Mouse (Mus musculus): ENCODE measurements around the gene Jtb.

DNA sequence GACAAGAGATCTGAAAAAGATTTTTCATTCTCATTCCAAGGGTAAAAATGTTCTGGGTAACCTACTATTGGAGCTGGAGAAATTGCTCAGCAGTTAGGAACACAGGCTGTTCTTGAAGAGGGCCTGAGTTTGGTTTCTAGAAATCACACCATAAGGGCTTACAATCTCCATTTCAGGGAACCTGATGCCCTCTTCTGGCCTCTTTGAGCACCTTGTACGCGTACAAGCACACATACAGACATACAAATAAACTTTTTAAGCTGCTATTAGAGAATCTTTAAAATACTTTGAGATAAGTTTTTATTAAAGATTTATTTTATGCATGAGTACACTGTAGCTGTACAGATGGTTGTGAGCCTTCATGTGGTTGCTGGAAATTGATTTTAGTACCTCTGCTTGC, 26.8 kb upstream of the Jtb start:
- TF ChIP-seq CTCF (IDR thresholded peaks at IDR 0.05; ENCODE audit: low read depth) (no peak), EP300 (IDR thresholded peaks at IDR 0.05; ENCODE audit: low read depth) (no peak)
